Mouse (Mus musculus) embryonic facial prominence, embryonic 14.5 days (tissue): ENCODE data around the gene Amotl1. TPM values are rescaled to one million over a fixed set of nuclear protein-coding genes. Genes with fewer than 3 reads are reported as not detected.

ENCODE experiments used
- polyA plus RNA-seq: library from polyadenylated mRNA; unstranded; fragments of >200 nt; fragmentation: Nextera tagmentation; extraction: Ambion mirVana; gene quantifications from 2 replicates; pipeline ENCODE4 v1.2.1, GENCODE M21; 2014

Gene Amotl1
- polyA plus RNA-seq, 1 experiment from 2014 or later, result 49.1 TPM

Other genes starting within 250 kb of the Amotl1 start
- 0.25 and 1.4 TPM in 2 replicates for gene Kdm4d, start 144.6 kb downstream of the Amotl1 start, polyA plus RNA-seq
- gene Cwc15, start 144.4 kb downstream of the Amotl1 start, polyA plus RNA-seq, result 135 and 141 TPM in 2 replicates
- 0.21 and 0.47 TPM in 2 replicates for gene Piwil4, start 95.7 kb upstream of the Amotl1 start, polyA plus RNA-seq
- gene Fut4, start 107.3 kb upstream of the Amotl1 start, polyA plus RNA-seq, result 1.9 and 2.1 TPM in 2 replicates
- gene 1700012B09Rik, start 126.0 kb upstream of the Amotl1 start, polyA plus RNA-seq, result 0.64 and 5.8 TPM in 2 replicates
- 19.9 and 20.8 TPM in 2 replicates for gene Mre11a, start 139.6 kb upstream of the Amotl1 start, polyA plus RNA-seq
- gene Ankrd49, start 139.8 kb upstream of the Amotl1 start, polyA plus RNA-seq, result 42.3 and 45.9 TPM in 2 replicates
- 3.2 and 4.4 TPM in 2 replicates for gene Gpr83, start 215.2 kb upstream of the Amotl1 start, polyA plus RNA-seq